Mouse (Mus musculus) liver, embryonic 14.5 days (tissue): ENCODE measurements around the gene Ccnjl.

Experiments used
- CTCF ChIP-seq: IDR thresholded peaks from 2 replicates; pipeline ENCODE4 v1.5.1; 2016; ENCODE audit warnings: antibody characterized with exemption, low read depth, control low read depth
- EP300 ChIP-seq: IDR thresholded peaks from 2 replicates; pipeline ENCODE4 v1.6.1; 2016; ENCODE audit warnings: antibody characterized with exemption, low read depth

- no peak for TF ChIP-seq EP300
- TF ChIP-seq CTCF: no peak
Measured at GRCm38 (mm10) chr11:43552675-43553074, 24.1 kb downstream of the Ccnjl start.
